Mouse (Mus musculus): ENCODE data around the gene Prl7a1. TPM values are rescaled to one million over a fixed set of nuclear protein-coding genes. Genes with fewer than 3 reads are reported as not detected.

Gene Prl7a1
- polyA plus RNA-seq (2012; ENCODE audit: low replicate concordance) = not detected in 2 replicates

DNA sequence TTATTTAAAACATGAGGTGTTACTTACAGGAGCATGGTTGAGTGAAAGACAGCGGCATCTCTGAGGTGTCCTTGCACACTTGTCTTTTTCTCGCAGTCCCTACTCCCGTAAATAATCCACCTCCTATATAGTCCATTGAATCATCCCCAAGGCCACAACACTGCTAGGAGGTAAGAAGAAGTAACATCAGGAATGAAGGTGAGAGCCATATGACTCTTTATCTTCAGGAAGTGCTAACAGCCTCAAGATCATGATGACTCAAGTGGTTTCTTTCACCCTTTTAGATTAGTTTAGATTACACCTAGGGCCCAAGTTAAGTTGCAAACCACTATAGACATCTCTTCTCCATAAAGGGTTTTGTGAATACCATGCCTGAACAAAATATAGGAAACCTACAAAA lies at the start of gene Prl7a1:
Gene Prl7a1, minus strand, starts transcription at position 101 of the 400 bp plus-strand sequence.

DNA sequence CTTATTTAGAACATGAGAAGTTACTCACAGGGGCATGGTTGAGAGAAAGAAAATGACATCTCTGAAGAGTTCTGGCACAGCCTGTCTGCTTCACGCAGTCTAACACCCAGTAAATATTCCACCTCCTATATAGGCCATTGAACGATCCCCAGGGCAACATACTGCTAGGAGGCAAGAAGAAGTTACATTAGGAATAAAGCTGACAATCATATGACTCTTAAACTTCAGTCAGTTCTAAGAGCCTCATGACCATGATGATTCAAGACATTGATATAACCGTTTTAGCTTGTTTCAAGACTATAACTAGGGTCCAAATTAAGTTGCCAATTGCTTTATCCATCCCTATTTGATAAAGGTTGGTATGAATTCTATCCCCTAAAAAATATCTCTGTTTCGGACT lies 25.6 kb upstream of the Prl7a1 start, which contains the start of gene Prl7a2:
Gene Prl7a2, minus strand, starts transcription at position 101 of the 400 bp plus-strand sequence.

DNA sequence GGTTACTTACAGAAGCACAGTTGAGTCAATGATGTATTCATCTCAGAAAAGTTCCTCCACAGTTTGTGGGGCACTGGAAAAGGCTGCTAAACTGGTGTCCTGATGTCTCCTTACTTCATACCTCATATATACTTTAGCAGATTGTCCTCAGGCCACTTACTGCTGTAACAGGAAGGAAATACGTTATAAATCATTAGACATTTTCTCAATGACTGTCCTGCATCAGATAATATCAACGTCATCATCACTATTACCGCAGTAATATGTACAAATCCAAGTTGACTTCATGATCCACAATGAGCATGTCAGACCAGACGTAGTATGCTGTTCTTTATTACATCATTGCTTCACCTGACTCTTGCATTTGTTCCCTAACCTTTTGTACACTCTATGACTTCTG lies 31.8 kb downstream of the Prl7a1 start, which contains the start of gene Prl7b1:
Gene Prl7b1, minus strand, starts transcription at position 101 of the 400 bp plus-strand sequence.

Other genes with a start within 250 kb of the Prl7a1 start
- gene Prl8a6, start 203.8 kb downstream of the Prl7a1 start, polyA plus RNA-seq (2012; ENCODE audit: low replicate concordance) = not detected in 2 replicates
- gene Prl8a8, start 129.3 kb downstream of the Prl7a1 start, polyA plus RNA-seq (2012; ENCODE audit: low replicate concordance) = not detected in 2 replicates
- not detected in 2 replicates for gene Prl8a9, start 77.9 kb downstream of the Prl7a1 start, polyA plus RNA-seq (2012; ENCODE audit: low replicate concordance)
- not detected in 2 replicates for gene Prl8a1, start 60.3 kb downstream of the Prl7a1 start, polyA plus RNA-seq (2012; ENCODE audit: low replicate concordance)
- not detected in 2 replicates for gene Prl7b1, start 31.9 kb downstream of the Prl7a1 start, polyA plus RNA-seq (2012; ENCODE audit: low replicate concordance)
- not detected in 2 replicates for gene Prl7a2, start 25.5 kb upstream of the Prl7a1 start, polyA plus RNA-seq (2012; ENCODE audit: low replicate concordance)
- not detected in 2 replicates for gene Prl7d1, start 74.2 kb upstream of the Prl7a1 start, polyA plus RNA-seq (2012; ENCODE audit: low replicate concordance)
- gene Prl7c1, start 138.3 kb upstream of the Prl7a1 start, polyA plus RNA-seq (2012; ENCODE audit: low replicate concordance) = not detected in 2 replicates
- not detected in 2 replicates for gene Prl2a1, start 159.2 kb upstream of the Prl7a1 start, polyA plus RNA-seq (2012; ENCODE audit: low replicate concordance)
- gene Prl2c1, start 206.8 kb upstream of the Prl7a1 start, polyA plus RNA-seq (2012; ENCODE audit: low replicate concordance) = not detected in 2 replicates